In the genomic region with DNA sequence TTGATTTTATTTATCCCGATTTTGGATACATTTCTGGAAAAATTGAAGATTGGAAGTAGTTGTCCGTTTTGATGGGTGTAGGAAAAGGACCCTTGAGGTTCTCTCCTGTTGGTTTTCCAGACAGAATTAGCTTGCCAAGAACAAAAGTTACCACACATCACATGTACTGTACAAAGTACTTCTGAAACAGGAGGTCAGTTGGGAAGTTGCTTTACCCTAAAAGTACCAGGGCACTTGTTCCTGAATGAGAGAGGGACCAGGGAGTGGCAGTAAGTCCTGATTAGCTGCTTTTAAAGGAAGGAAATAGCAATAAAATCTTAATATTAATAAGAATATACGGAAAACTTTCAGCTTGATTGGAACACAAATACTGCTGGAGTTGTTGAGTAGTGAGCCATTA, we compare ENCODE assay signal across 30 mouse cellular contexts. TPM values are rescaled to one million over a fixed set of nuclear protein-coding genes. Genes with fewer than 3 reads are reported as not detected.
DNase-seq lines count a peak whose midpoint lies in the region; ATAC-seq and TF ChIP-seq lines count a peak whose summit lies in the region.
"Had no signal": no experiment of that assay in that cellular context is flagged by ENCODE, and none has a peak within 500 bp of the region (broad histone marks: within the 10 kb centered on the region; RNA-seq: fewer than 3 reads in every experiment).

No protein-coding gene starts in this region.

- ATAC-seq in liver, postnatal 0 days, result no peak
- ATAC-seq: forebrain, embryonic 14.5 days; forebrain, postnatal 0 days; hindbrain, postnatal 0 days; Patski had no signal

- whole genome bisulfite sequencing in heart, adult 2 months, result 40% methylated on average over 3 of the region's 3 CpGs
- WGBS in liver, adult 2 months, result 43% methylated on average over 3 of the region's 3 CpGs
- 76% methylated on average over 3 of the region's 3 CpGs for WGBS in liver, postnatal 0 days (ENCODE audit: insufficient replicate concordance)
- 51% methylated on average over 3 of the region's 3 CpGs for WGBS in lung, adult 2 months

- no peak for TF ChIP-seq CTCF in heart, adult 2 months (IDR thresholded peaks at IDR 0.05)
- TF ChIP-seq CTCF in liver, adult 2 months (IDR thresholded peaks at IDR 0.05; ENCODE audit: low read depth, low read length), result no peak
- no peak for TF ChIP-seq CTCF in liver, postnatal 0 days (IDR thresholded peaks at IDR 0.05; ENCODE audit: low read depth)
- TF ChIP-seq CTCF in lung, adult 2 months (IDR thresholded peaks at IDR 0.05; ENCODE audit: insufficient read depth, low read length), result no peak

- no peak overlapping the region for H3ac ChIP-seq in myocyte (ENCODE audit: control insufficient read depth, insufficient read length)

- H3K9ac ChIP-seq in heart, adult 2 months (ENCODE audit: low read depth, low read length), result no peak overlapping the region
- H3K9ac ChIP-seq in liver, adult 2 months (ENCODE audit: low read depth, low read length), result no peak overlapping the region
- H3K9ac ChIP-seq in liver, postnatal 0 days (replicated peaks), result no peak overlapping the region
- H3K9ac ChIP-seq: embryonic facial prominence, embryonic 12.5 days; embryonic facial prominence, embryonic 15.5 days; forebrain, postnatal 0 days; heart, embryonic 13.5 days; hindbrain, embryonic 14.5 days had no signal

- peaks cover 7% of the 10 kb centered on the region for H3K79me2 ChIP-seq in heart, adult 2 months (replicated peaks; ENCODE audit: control insufficient read depth, insufficient read depth, low read length)
- H3K79me2 ChIP-seq in liver, adult 2 months (ENCODE audit: control insufficient read depth, insufficient read depth, low read length), result peaks cover 41% of the 10 kb centered on the region
- peaks cover 10% of the 10 kb centered on the region for H3K79me2 ChIP-seq in myocyte (ENCODE audit: control insufficient read depth, insufficient read depth)

- peaks cover 9% of the 10 kb centered on the region for H3K36me3 ChIP-seq in heart, adult 2 months (ENCODE audit: control insufficient read depth, insufficient read depth, low read length)
- H3K36me3 ChIP-seq in liver, adult 2 months (ENCODE audit: control insufficient read depth, insufficient read depth, low read length), result no peaks in the 10 kb centered on the region
- no peaks in the 10 kb centered on the region; the same call in 1 of the 2 replicates for H3K36me3 ChIP-seq in liver, postnatal 0 days (replicated peaks; ENCODE audit: insufficient read depth, low read length)
- H3K36me3 ChIP-seq in myocyte (ENCODE audit: control insufficient read depth, insufficient read depth), result no peaks in the 10 kb centered on the region
- H3K36me3 ChIP-seq: embryonic facial prominence, embryonic 12.5 days; embryonic facial prominence, embryonic 15.5 days had no signal

- no peaks in the 10 kb centered on the region for H3K27me3 ChIP-seq in heart, adult 2 months (ENCODE audit: control insufficient read depth, insufficient read depth, low read length)
- H3K27me3 ChIP-seq in liver, adult 2 months (ENCODE audit: control insufficient read depth, insufficient read depth, low read length), result no peaks in the 10 kb centered on the region
- no peaks in the 10 kb centered on the region for H3K27me3 ChIP-seq in liver, postnatal 0 days (ENCODE audit: insufficient read depth, low read length)
- H3K27me3 ChIP-seq in myocyte (ENCODE audit: control insufficient read depth, insufficient read depth, insufficient read length), result no peaks in the 10 kb centered on the region
- H3K27me3 ChIP-seq: CH12.LX; embryonic facial prominence, embryonic 12.5 days; embryonic facial prominence, embryonic 15.5 days; heart, embryonic 13.5 days; Patski had no signal

- H3K4me2 ChIP-seq in liver, postnatal 0 days (ENCODE audit: low read depth, low read length), result no peak overlapping the region
- peak overlapping the region; percentile 43 for H3K4me2 ChIP-seq in myocyte (ENCODE audit: low read depth)
- H3K4me2 ChIP-seq: embryonic facial prominence, embryonic 12.5 days; embryonic facial prominence, embryonic 15.5 days; heart, embryonic 13.5 days; hindbrain, embryonic 14.5 days had no signal

- H3K9me3 ChIP-seq in liver, postnatal 0 days (ENCODE audit: low read length), result no peaks in the 10 kb centered on the region
- H3K9me3 ChIP-seq: embryonic facial prominence, embryonic 12.5 days; embryonic facial prominence, embryonic 15.5 days; G1E; heart, embryonic 10.5 days; heart, embryonic 13.5 days had no signal

- H3K4me3 ChIP-seq in heart, adult 2 months, result no peak overlapping the region
- H3K4me3 ChIP-seq in liver, adult 2 months (ENCODE audit: insufficient read depth, low read depth, low read length), result no peak overlapping the region
- H3K4me3 ChIP-seq in liver, postnatal 0 days (ENCODE audit: low read depth, low read length), result no peak overlapping the region
- H3K4me3 ChIP-seq in lung, adult 2 months (replicated peaks; ENCODE audit: extremely low read depth, low read depth, low read length), result no peak overlapping the region
- H3K4me3 ChIP-seq in myocyte, result no peak overlapping the region
- H3K4me3 ChIP-seq: embryonic facial prominence, embryonic 12.5 days; embryonic facial prominence, embryonic 15.5 days; heart, embryonic 10.5 days; heart, embryonic 13.5 days had no signal

- no peak for DNase-seq in heart, adult 2 months
- DNase-seq in heart, adult 11 months, result no peak
- DNase-seq in liver, adult 2 months (ENCODE audit: extremely low read depth, low read depth, low spot score), result peak; percentile 91
- no peak for DNase-seq in liver, postnatal 0 days
- DNase-seq in lung, postnatal 25 days (ENCODE audit: low spot score), result peak; percentile 32
- no peak for DNase-seq in lung, adult 2 months
- DNase-seq: adrenal gland, postnatal 10 days; adrenal gland, postnatal 36 days; B cell, adult 2 months; cerebellum, adult 11 months; cerebellum, adult 2 months; cerebellum, adult 9-11 months; cerebellum, postnatal 25 days; forebrain, postnatal 0 days; gastrocnemius, postnatal 10 days; gastrocnemius, postnatal 36 days; heart, adult 18-20 months; heart, postnatal 14 days; heart, postnatal 4 days had no signal

- TF ChIP-seq POLR2A in heart, adult 2 months (IDR thresholded peaks at IDR 0.05; ENCODE audit: insufficient read depth, low read depth, low read length), result no peak
- TF ChIP-seq POLR2A in liver, adult 2 months (IDR thresholded peaks at IDR 0.05; ENCODE audit: extremely low read depth, insufficient read depth, low read length), result no peak
- no peak for TF ChIP-seq POLR2A in lung, adult 2 months (IDR thresholded peaks at IDR 0.05; ENCODE audit: borderline replicate concordance, extremely low read depth, low read depth, low read length)
- TF ChIP-seq POLR2A in myocyte (IDR thresholded peaks at IDR 0.05; ENCODE audit: insufficient read length, low read depth), result no peak

- H3K4me1 ChIP-seq in heart, adult 2 months (ENCODE audit: control insufficient read depth, insufficient read depth, low read length), result peaks cover 4% of the 10 kb centered on the region
- peaks cover 11% of the 10 kb centered on the region for H3K4me1 ChIP-seq in liver, adult 2 months (ENCODE audit: control insufficient read depth, insufficient read depth, low read length)
- peaks cover 9% of the 10 kb centered on the region for H3K4me1 ChIP-seq in liver, postnatal 0 days (ENCODE audit: insufficient read depth)
- H3K4me1 ChIP-seq in lung, adult 2 months (ENCODE audit: control insufficient read depth, insufficient read depth, low read length), result peaks cover 4% of the 10 kb centered on the region
- H3K4me1 ChIP-seq: embryonic facial prominence, embryonic 12.5 days; embryonic facial prominence, embryonic 15.5 days; heart, embryonic 10.5 days had no signal

- intact Hi-C loops in heart, adult 2 months (cut with DNase I), result no loop called here

- no peak for TF ChIP-seq EP300 in heart, adult 2 months (IDR thresholded peaks at IDR 0.05; ENCODE audit: insufficient read depth, low read depth, low read length)
- TF ChIP-seq EP300 in liver, postnatal 0 days (IDR thresholded peaks at IDR 0.05; ENCODE audit: low read depth), result no peak

- H3K27ac ChIP-seq in heart, adult 2 months, result peak overlapping the region; percentile 42; the same call in 1 of the 2 replicates
- no peak overlapping the region for H3K27ac ChIP-seq in liver, adult 2 months (replicated peaks; ENCODE audit: insufficient read depth, low read depth, low read length)
- no peak overlapping the region for H3K27ac ChIP-seq in liver, postnatal 0 days (ENCODE audit: low read depth)
- H3K27ac ChIP-seq: embryonic facial prominence, embryonic 12.5 days; embryonic facial prominence, embryonic 15.5 days; heart, embryonic 10.5 days; heart, embryonic 13.5 days; hindbrain, embryonic 14.5 days; hindbrain, postnatal 0 days had no signal

TF ChIP-seq in myocyte, 11 proteins besides CTCF, POLR2A, EP300 and RAD21:
- TF ChIP-seq MAX (IDR thresholded peaks at IDR 0.05; ENCODE audit: low read depth) (no peak), TCF12 (IDR thresholded peaks at IDR 0.05; ENCODE audit: insufficient read depth, poor library complexity, severe bottlenecking) (no peak), TCF3 (IDR thresholded peaks at IDR 0.05; ENCODE audit: insufficient read length, low read depth) (no peak), SRF (IDR thresholded peaks at IDR 0.05; ENCODE audit: control insufficient read depth, insufficient read length, low read depth) (no peak), E2F4 (IDR thresholded peaks at IDR 0.05; ENCODE audit: insufficient read depth) (no peak), CEBPB (IDR thresholded peaks at IDR 0.05; ENCODE audit: insufficient read depth, poor library complexity, severe bottlenecking) (no peak), POLR2AphosphoS2 (IDR thresholded peaks at IDR 0.05; ENCODE audit: insufficient read length, low read depth) (no peak), MYOG (IDR thresholded peaks at IDR 0.05; ENCODE audit: control insufficient read depth in 1 of 3, insufficient read depth in 1 of 3, insufficient read length in 2 of 3, low read depth in 2 of 3) (no peak), MYOD1 (IDR thresholded peaks at IDR 0.05; ENCODE audit: control insufficient read depth in 1 of 3, insufficient read length in 2 of 3, low read depth in 2 of 3) (no peak), USF1 (IDR thresholded peaks at IDR 0.05; ENCODE audit: low read depth) (no peak), REST (IDR thresholded peaks at IDR 0.05; ENCODE audit: insufficient read depth, insufficient read length) (no peak)
TF ChIP-seq in myocyte: peak in this region for 0.

RNA-seq across cellular contexts. Expression of a gene that starts 46.9 kb away (rescaled TPM):
- total RNA-seq in heart, adult 2 months (2021), result 10 to 100 TPM; 10.3 to 11.3 TPM
- polyA plus RNA-seq in heart, adult 2 months (2012; rRNA removed), result 7.4 and 8.8 TPM in 2 replicates
- total RNA-seq in liver, adult 2 months (2014; rRNA removed), result 12.7 and 15.6 TPM in 2 replicates
- 7.3 and 9.7 TPM in 2 replicates for polyA plus RNA-seq in liver, adult 2 months (2012; rRNA removed)
- polyA plus RNA-seq in liver, postnatal 0 days (2015; fragmentation: Nextera tagmentation; extraction: Ambion mirVana), result 19.3 and 22.1 TPM in 2 replicates
- 9.9 and 10.9 TPM in 2 replicates for polyA plus RNA-seq in lung, adult 2 months (2012; rRNA removed)
- polyA plus RNA-seq in myocyte (2012; fragmentation: generic; extraction: Trizol), result 10.7 TPM

Comparison
In these comparisons a context has a peak if more than half of its experiments do, and no peak if none do; other contexts are left out.
1. DNase-seq: peak in liver, adult 2 months (single experiment) and lung, postnatal 25 days (single experiment); none in heart, adult 2 months (0 of 2), heart, adult 11 months (single experiment), liver, postnatal 0 days (single experiment) and lung, adult 2 months (single experiment).